Mouse (Mus musculus): Measurements from ENCODE around the gene Cerkl.

Gene Cerkl

DNA sequence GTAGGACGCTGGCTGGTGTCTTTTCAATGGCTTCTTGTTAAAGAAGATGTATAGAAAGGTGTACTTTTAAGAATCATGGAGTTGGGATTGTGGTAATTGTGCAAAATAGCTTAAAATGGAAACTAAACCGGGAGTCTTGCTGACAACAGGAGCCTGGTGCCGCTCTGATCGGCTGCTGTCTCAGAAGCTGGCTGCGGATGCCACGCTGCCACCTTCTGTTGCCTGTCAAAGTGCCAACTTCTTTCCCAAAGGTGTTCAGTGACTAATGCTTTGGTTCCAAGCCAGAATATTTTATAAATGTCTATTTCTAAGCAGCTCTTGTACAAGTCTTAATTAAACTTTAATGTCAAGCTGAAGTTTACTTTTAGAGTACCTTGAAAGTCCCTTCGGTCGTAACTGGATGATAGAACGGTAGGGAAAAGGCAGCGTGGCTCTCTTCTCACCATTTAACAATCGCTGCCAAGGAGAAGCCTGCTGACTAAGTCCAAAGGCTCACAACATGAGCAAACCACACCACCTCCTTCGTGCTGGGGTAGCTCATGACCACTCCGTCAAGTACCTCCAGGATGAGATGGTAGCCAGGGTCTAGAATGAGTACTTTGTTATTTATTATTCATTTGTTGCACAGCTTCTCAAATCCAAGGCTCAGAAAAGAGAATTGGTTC is 147.0 kb downstream of the Cerkl start:
- no peak for DNase-seq

DNA sequence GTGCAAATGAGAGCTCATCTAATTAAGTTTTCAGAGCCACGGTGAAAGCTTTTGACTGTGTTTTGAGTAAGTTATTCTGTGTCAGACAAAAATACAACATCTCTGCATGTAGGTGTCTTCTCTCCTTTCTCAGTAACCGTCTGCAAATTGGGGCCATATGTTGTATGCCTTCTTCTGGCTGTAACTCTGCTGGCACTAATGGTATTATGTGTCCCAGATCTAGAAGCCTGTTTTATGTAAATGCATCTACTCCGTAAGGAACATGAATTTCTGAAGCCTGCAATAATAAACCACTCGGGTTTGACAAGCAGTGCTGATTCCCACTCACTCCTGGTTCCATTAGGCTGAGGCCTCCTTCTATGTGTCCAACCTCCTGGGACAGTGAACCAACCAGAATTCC is 149.0 kb downstream of the Cerkl start:
- no peak for DNase-seq

DNA sequence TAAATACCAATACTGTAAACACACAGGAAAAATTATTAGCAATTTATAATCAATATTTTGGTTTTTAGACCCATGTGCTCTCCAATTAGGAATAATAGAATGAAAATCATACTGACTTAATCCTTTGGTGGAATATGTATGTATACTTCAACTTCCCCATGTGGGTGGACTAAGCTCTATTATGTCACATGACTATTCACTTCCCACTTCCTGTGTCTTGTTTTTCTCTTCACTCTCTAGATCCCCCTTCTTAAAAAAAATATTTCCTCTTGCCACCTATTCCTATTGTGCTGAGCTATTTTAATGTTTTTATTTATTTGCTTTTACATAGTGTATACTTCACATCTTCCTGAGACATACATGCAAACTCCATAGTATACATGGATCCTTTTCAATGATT is 154.2 kb downstream of the Cerkl start:
- no peak for DNase-seq

DNA sequence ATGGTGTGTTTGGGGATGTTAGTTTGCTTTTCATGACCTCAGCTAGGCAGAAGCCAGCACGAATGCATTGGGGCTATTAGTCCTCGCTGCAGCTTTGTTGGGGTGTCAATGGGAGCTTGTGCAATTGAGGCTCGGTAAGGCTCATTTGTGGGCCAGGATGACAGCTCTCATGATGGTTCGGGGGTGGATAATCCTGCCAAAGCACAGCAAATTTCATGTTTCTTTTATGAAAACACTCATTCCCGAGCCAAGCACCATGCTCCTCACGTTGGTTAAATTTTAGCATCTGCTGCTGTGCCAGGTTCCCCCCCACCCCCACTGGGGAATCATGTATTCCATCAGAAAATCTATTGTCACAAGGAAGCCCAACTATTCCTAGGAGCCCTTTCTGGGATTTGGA is 164.2 kb downstream of the Cerkl start:
- DNase-seq, result no peak

DNA sequence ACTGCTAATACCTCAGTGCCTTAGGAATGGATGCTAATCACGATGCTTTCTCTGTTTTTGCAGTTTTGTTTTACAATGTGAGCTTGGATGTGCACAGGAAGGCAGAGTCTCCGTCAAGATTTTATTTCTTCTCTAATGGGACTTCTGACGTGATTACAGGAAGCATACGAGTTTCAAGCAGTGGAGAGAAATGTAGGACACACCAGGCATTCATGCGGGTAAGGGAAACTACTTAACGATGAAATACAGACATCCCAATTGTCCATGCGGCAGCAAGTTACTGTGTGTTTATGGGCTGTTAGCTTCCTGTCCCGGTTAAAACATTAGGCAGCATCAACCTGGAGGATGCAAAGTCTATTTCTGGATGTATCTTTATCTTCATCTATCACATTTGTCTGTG is 164.7 kb downstream of the Cerkl start:
- no peak for DNase-seq

DNA sequence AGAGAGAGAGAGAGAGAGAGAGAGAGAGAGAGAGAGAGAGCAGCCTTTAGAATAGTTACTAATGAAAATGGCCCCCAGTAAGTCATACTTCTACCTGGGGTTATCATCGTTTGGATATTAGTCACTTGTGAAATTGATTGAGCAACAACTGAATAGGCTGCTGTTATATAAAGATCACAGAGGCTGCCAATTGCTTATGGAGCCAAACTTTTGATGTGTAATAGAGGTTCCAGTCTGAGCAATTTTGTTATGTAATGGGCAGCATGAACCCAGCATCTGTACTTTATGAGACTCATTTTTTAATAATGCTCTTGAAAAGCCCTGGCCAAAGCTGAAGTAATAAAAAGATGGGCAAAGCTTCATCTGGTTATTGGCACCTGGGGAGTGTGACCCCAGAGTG is 166.4 kb downstream of the Cerkl start:
- DNase-seq, result no peak

DNA sequence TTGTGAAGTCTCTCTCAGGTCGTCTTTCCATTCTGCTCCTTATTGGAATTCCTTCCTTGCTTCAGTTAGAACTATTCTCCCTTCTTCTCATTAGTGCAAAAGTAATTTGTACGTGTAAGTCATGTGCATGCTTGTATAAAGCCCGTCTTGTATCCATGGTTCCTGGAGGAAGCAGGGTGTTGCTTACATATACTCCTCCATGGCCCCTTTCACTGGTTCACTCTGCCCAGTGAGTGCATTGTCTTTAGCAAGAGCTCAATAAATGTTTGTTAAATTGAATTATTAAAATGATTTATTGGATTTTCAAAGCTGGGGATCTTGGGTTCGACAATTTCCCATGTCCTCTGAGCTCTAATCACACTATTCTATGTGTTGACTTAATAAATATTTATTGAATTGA is 172.4 kb downstream of the Cerkl start:
- no peak for DNase-seq
